Mouse (Mus musculus): ENCODE measurements around the gene Rubcnl. TPM values are rescaled to one million over a fixed set of nuclear protein-coding genes. Genes with fewer than 3 reads are reported as not detected.

Gene Rubcnl
- total RNA-seq, 2 experiments from 2014 or later: 0.30 to 0.36 TPM

DNA sequence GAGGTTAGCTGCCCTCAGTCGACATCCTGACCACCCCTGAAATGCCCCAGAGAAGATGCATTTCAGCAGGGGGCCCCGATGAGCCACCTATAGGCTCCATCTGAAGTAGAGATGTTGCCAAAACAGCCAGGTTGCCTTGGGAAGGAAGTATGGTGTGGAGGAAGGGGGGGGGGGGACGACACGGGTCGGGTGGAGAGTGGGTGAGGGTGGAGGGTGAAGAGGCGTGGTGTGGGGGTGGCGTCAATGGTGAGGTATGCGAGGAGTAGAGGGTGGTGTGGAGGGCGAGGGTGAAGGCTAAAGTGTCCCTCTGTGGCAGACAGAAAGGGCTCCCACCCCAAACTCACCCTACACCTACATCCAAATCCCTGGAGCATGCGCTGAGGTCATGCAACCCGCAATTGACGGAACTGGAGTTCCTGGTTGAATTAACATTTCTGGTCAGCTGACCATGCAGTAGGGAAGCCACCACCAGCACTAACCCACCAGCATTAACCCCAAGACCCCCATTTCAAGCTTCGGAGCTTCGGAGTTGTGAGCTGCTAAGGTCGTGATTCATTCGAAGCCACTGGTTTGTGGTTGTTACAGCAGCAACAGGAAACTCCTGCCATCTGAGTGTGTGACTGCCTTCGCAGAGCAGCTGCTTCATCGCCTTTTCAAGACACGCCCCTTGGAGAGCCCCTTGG lies 52.7 kb downstream of the Rubcnl start:
- DNase-seq: no peak
- intact Hi-C loops (cut with DNase I): loop anchor here (10.0 kb wide), 1 partner anchor 656 kb away; no protein-coding TSS in a partner anchor

DNA sequence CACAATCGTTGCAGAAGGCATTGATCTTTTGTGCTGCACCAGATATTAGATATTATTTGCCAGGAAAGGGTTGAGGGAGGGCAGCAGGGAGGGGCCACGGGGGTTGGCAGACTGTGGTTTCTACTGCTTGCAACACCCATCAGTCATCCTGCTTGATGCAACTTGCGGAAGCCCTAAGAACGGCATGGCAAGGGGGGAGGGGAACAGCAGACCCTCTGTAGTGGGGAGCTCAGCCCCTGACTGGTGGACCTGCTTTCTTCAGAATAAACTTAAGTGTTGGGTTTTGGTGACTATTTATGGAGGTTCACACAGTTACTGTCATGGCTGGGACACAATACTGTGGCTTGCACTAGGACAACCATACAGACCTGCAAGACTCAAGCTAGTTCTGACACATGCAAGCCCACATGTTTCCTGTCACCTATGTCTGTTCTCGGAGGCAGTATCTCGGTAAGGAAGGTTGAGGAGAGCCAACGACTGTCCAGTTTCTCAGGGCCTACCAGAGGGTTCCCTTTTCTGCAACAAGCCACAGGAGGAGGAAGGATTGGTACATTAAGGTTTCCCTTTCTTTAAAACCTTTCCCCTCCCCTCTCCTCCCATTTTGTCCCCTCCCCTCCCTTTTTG lies 53.6 kb downstream of the Rubcnl start:
- no peak for DNase-seq
- intact Hi-C loops (cut with DNase I): loop anchor here (10.0 kb wide), 1 partner anchor 655 kb away; no protein-coding TSS in a partner anchor

DNA sequence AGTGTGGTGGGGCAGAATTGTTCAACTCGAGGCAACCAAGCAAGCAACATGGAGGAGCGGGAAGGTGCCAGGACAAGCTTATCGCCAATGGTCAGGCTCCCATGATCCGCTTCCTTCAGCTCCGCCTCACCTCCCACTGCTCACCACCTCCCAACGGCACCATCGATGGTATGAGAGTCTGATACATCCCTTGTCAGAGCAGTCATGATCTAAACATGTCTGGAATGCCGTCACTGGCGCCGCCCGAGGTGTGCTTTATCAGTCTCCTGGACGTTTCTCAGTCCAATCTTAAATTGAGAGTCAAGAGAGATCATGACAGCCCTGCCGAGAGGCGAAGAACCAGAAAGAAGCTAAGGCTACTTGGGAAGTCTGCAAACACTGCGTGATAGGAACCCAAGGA lies 55.3 kb downstream of the Rubcnl start:
- intact Hi-C loops (cut with DNase I): no loop called here
- no peak for DNase-seq

DNA sequence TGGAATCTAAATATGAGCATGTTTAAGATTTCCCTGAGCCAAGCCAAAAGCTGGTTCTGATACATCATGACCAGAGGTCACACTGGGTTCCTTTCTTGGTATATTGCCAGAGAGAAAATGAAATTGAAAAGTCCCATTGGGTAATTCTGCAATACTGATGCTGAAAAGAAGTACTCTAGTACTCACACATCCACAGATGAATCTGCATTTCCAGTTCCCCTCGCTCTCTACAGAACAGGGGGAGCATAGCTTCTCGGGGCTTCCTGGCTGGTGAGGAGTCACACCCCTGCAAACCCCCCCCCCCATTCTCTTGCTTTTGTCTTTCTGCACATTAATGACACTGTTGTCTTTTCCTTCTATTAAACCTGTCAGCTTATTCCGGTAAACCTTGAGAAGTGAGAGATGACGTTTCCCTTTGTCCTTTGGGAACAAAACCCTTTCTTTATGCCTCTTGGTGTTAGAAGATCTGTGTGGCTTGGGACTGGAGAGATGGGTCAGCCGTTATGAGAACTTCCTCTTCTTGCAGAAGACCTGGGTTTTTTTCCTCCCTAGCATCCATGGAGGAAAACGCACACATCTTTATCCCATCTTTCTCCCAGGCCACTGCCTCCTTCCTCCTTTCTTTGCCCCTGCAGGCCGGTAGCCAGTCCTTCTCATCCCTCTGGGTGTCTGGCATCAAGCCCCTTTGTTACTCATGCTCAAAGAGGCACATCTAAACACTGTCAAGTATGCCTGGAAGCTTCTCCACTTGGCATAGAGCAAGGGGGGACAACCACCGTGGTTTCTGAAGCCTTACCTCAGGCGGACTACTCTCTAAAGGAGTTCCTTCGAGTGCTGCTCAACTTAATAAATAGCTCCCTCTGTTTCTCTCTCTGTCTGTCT lies 59.7 kb downstream of the Rubcnl start:
- intact Hi-C loops (cut with DNase I): no loop called here
- peak; percentile 12 for DNase-seq

DNA sequence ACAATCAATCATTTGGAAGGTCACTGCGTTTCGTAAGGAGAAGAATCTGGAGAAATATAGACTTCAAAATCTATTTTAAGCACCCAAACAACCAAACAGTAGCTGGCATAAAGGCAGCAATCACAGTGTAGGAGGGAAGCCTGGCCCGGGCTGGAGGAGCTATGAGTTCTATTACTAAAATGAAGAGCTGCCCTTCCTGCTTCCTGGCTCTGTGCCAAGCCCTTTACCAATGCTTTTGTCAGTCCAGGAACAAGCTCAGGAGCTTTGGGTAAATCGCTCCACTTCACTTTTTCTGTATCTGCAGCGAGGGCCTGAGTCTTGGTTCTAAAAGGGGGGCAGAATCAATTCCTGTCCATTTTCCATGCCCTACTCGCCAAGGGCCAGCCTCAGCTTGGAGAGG lies 62.1 kb downstream of the Rubcnl start:
- DNase-seq: peak; percentile 25
- intact Hi-C loops (cut with DNase I): no loop called here

Other genes with a start within 250 kb of the Rubcnl start
- 10 to 100 TPM; 40.9 to 43.4 TPM for gene Lrch1, start 68.2 kb upstream of the Rubcnl start, total RNA-seq (2021)
- gene Lrrc63, start 114.9 kb downstream of the Rubcnl start, total RNA-seq (2021): not detected
- gene Lcp1, start 115.1 kb downstream of the Rubcnl start, total RNA-seq (2021): 10 to 100 TPM; 10.4 to 11.9 TPM
- not detected for gene Cpb2, start 226.3 kb downstream of the Rubcnl start, total RNA-seq (2021)